Mouse (Mus musculus): ENCODE measurements around the gene Plekhg3. TPM values are rescaled to one million over a fixed set of nuclear protein-coding genes. Genes with fewer than 3 reads are reported as not detected.
A peak's percentile ranks its signal among the peaks of the same experiment; 100 is the strongest.

Plekhg3 gene
- polyA plus RNA-seq, 1 experiment from 2014 or later = 15.1 TPM

DNA sequence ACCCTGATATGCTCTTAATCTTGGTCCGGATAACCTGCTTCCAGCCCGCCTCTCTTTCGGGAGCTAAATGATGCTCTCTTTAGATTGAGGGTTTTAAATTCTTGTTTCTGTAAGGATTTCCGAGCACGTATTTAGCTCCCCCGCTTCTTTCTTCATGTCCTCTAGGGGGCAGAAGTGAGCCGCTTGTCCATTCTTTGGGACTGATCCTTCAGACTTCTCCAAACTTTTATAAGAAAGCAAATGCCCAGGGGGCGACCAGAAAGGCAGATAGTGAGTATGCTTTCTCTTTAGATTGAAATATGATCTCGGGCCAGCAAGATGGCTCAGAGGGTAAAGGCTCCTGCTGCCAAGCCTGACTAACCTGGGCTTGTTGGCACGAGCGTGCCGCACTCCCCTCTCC, 34.4 kb upstream of the Plekhg3 start:
- H3K4me2 ChIP-seq (replicated peaks; ENCODE audit: low read depth, low read length) = no peak overlapping the region
- no peaks in the 10 kb centered on the region for H3K36me3 ChIP-seq (ENCODE audit: control insufficient read depth, insufficient read depth, low read length)
- H3K27me3 ChIP-seq (ENCODE audit: control insufficient read depth, insufficient read depth, low read length) = no peaks in the 10 kb centered on the region
- no peak overlapping the region for H3K9ac ChIP-seq (ENCODE audit: low read depth, low read length)
- H3K4me3 ChIP-seq (ENCODE audit: low read length) = no peak overlapping the region
- H3K4me1 ChIP-seq (ENCODE audit: control insufficient read depth, insufficient read depth, low read length) = no peaks in the 10 kb centered on the region; the same call in 1 of the 2 replicates
- no peaks in the 10 kb centered on the region for H3K9me3 ChIP-seq (ENCODE audit: control insufficient read depth, low read length)
- WGBS = 27% methylated on average over 12 of the region's 12 CpGs
- ATAC-seq (ENCODE audit: low FRiP score, low TSS enrichment) = peak; percentile 71; the same call in 1 of the 2 replicates
- no peak overlapping the region for H3K27ac ChIP-seq (ENCODE audit: low read depth, low read length)

- no peak for ATAC-seq (ENCODE audit: low FRiP score, low TSS enrichment)
Observed at GRCm38 (mm10) chr12:76499276-76499675, 31.4 kb upstream of the Plekhg3 start.

DNA sequence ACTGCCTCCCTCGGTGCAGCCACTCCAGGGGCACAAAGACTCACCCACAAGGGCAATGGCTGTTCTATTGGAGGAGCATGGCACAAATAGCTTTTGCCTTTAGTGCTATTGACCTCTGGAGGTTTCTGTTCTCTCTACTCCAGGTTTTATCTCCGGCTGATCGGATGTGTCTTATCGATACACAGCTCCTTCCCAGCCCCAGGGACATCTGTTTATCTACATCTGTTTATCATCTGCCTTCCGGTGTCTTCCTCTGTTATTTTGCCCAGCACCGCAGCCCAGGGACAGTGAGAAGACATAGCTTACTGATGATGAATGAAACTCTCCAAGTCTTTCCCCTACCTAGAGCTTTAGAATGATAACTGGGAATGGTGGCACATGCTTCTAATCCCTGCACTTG, 30.6 kb upstream of the Plekhg3 start:
- Histone ChIP-seq H3K36me3 (ENCODE audit: control insufficient read depth, insufficient read depth, low read length) (no peaks in the 10 kb centered on the region), H3K4me2 (replicated peaks; ENCODE audit: low read depth, low read length) (no peak overlapping the region)
- 84% methylated on average over 6 of the region's 6 CpGs for WGBS

More at GRCm38 (mm10) chr12:76499276-76499675, 31.4 kb upstream of the Plekhg3 start:
- H3K27me3 ChIP-seq (ENCODE audit: control insufficient read depth, insufficient read depth, low read length) = no peaks in the 10 kb centered on the region
- 83% methylated on average over 9 of the region's 9 CpGs for WGBS
- H3K9ac ChIP-seq (ENCODE audit: low read depth, low read length) = no peak overlapping the region
- no peak overlapping the region for H3K4me2 ChIP-seq (replicated peaks; ENCODE audit: low read depth, low read length)
- no peak overlapping the region for H3K4me3 ChIP-seq (ENCODE audit: low read length)
- H3K4me1 ChIP-seq (ENCODE audit: control insufficient read depth, insufficient read depth, low read length) = peaks cover 7% of the 10 kb centered on the region
- no peaks in the 10 kb centered on the region for H3K36me3 ChIP-seq (ENCODE audit: control insufficient read depth, insufficient read depth, low read length)
- H3K9me3 ChIP-seq (ENCODE audit: control insufficient read depth, low read length) = no peaks in the 10 kb centered on the region
- H3K27ac ChIP-seq (ENCODE audit: low read depth, low read length) = no peak overlapping the region

DNA sequence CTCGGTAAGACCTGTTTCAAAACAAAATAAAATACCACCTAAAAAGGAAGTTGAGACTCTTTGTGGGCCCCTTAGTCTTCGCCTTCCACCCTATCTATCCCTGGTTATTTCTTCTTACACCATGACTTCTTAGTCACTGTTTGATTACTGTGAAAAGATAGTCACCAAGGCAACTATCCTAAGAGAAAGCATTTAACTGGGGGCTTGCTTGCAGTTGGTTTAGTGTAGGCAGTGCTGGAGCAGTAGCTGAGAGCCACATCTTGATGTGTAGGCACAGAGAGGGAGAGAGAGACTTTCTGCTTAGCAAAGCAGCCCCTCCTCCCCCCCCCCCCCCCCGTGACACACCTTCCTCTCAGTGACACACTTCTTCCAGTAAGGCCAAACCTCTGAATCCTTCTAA, 29.8 kb upstream of the Plekhg3 start:
- no peak for ATAC-seq (ENCODE audit: low FRiP score, low TSS enrichment)
- Histone ChIP-seq H3K27me3 (ENCODE audit: control insufficient read depth, insufficient read depth, low read length) (no peaks in the 10 kb centered on the region), H3K36me3 (ENCODE audit: control insufficient read depth, insufficient read depth, low read length) (no peaks in the 10 kb centered on the region), H3K9me3 (ENCODE audit: control insufficient read depth, low read length) (no peaks in the 10 kb centered on the region), H3K4me3 (ENCODE audit: low read length) (no peak overlapping the region), H3K9ac (ENCODE audit: low read depth, low read length) (no peak overlapping the region), H3K27ac (ENCODE audit: low read depth, low read length) (no peak overlapping the region), H3K4me1 (ENCODE audit: control insufficient read depth, insufficient read depth, low read length) (peaks cover 7% of the 10 kb centered on the region), H3K4me2 (replicated peaks; ENCODE audit: low read depth, low read length) (no peak overlapping the region)
- 60% methylated on average over 3 of the region's 3 CpGs for WGBS

More for the DNA sequence above, 30.6 kb upstream of the Plekhg3 start:
- Histone ChIP-seq H3K27me3 (ENCODE audit: control insufficient read depth, insufficient read depth, low read length) (no peaks in the 10 kb centered on the region), H3K27ac (ENCODE audit: low read depth, low read length) (no peak overlapping the region), H3K4me3 (ENCODE audit: low read length) (no peak overlapping the region), H3K9ac (ENCODE audit: low read depth, low read length) (no peak overlapping the region), H3K4me1 (ENCODE audit: control insufficient read depth, insufficient read depth, low read length) (peaks cover 7% of the 10 kb centered on the region), H3K9me3 (ENCODE audit: control insufficient read depth, low read length) (no peaks in the 10 kb centered on the region)
- ATAC-seq (ENCODE audit: low FRiP score, low TSS enrichment) = no peak

- H3K9me3 ChIP-seq (ENCODE audit: control insufficient read depth, low read length) = no peaks in the 10 kb centered on the region
- 44% methylated on average over 5 of the region's 5 CpGs for WGBS
- H3K4me2 ChIP-seq (replicated peaks; ENCODE audit: low read depth, low read length) = no peak overlapping the region
- H3K4me1 ChIP-seq (ENCODE audit: control insufficient read depth, insufficient read depth, low read length) = peaks cover 20% of the 10 kb centered on the region
- ATAC-seq (ENCODE audit: low FRiP score, low TSS enrichment) = peak; percentile 68
- H3K27ac ChIP-seq (ENCODE audit: low read depth, low read length) = peak overlapping the region; percentile 30; the same call in 1 of the 2 replicates
- no peaks in the 10 kb centered on the region for H3K36me3 ChIP-seq (ENCODE audit: control insufficient read depth, insufficient read depth, low read length)
- H3K27me3 ChIP-seq (ENCODE audit: control insufficient read depth, insufficient read depth, low read length) = no peaks in the 10 kb centered on the region
- H3K9ac ChIP-seq (ENCODE audit: low read depth, low read length) = no peak overlapping the region
- H3K4me3 ChIP-seq (ENCODE audit: low read length) = no peak overlapping the region
Observed at GRCm38 (mm10) chr12:76502981-76503380, 27.7 kb upstream of the Plekhg3 start.

- Histone ChIP-seq H3K9ac (ENCODE audit: low read depth, low read length) (peak overlapping the region; percentile 23; the same call in 1 of the 2 replicates), H3K9me3 (ENCODE audit: control insufficient read depth, low read length) (no peaks in the 10 kb centered on the region), H3K27ac (ENCODE audit: low read depth, low read length) (0 out of 2 replicates have a peak overlapping the region, but pooled peaks have one; percentile 51), H3K4me1 (ENCODE audit: control insufficient read depth, insufficient read depth, low read length) (peaks cover 24% of the 10 kb centered on the region), H3K27me3 (ENCODE audit: control insufficient read depth, insufficient read depth, low read length) (no peaks in the 10 kb centered on the region), H3K36me3 (ENCODE audit: control insufficient read depth, insufficient read depth, low read length) (no peaks in the 10 kb centered on the region), H3K4me3 (ENCODE audit: low read length) (no peak overlapping the region), H3K4me2 (replicated peaks; ENCODE audit: low read depth, low read length) (no peak overlapping the region)
- ATAC-seq (ENCODE audit: low FRiP score, low TSS enrichment) = no peak
- 75% methylated on average over 2 of the region's 2 CpGs for WGBS
Observed at GRCm38 (mm10) chr12:76506522-76506921, 24.2 kb upstream of the Plekhg3 start.

DNA sequence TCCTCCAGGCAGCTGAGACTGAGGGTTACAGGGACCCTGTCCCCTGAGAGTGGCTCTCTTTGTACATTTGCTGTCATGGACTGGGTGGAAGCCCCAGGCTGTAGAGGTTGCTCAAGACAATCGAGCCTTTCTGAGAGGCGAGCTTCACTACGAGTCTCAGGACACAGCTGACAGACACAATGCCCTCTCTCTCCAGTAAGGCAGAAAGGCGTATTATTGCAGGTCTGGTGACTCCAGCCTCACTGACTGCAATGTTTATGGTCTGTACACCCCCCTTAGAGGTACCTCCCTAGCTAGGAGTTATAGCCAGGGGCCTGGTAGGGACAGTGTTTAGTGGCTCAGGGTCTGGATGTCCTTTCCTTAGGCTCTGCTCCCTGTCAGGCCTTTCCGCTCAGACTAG, 22.9 kb upstream of the Plekhg3 start:
- ATAC-seq (ENCODE audit: low FRiP score, low TSS enrichment) = peak; percentile 33; the same call in 1 of the 2 replicates

DNA sequence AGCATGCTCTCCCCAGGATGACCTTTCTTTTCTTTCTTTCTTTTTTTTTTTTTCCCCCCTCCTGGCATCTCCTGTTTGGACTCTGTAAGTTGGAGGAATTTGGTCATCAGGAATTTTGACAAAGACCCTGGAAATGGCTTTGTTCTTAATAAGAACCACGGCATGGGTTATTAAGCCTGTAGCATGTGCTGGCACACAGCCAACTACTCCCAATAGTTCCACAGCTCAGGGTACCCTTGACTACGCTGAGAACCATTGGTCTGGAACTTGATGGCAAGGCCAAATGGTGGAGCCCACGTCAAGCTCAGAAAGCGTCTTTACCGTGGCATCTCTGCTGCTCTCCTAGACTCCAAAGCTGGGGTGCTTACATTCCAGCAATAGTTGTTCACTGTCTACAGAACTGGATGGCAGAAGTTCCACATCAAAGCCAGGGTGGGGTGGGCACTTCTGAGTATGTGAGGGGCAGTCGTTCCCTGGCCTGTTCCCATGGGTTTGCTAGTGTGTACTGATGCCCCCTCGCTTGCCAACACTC, 21.7 kb upstream of the Plekhg3 start:
- H3K4me1 ChIP-seq (ENCODE audit: control insufficient read depth, insufficient read depth, low read length) = peaks cover 20% of the 10 kb centered on the region
- no peaks in the 10 kb centered on the region for H3K27me3 ChIP-seq (ENCODE audit: control insufficient read depth, insufficient read depth, low read length)
- 0 out of 2 replicates have a peak overlapping the region, but pooled peaks have one; percentile 20 for H3K27ac ChIP-seq (ENCODE audit: low read depth, low read length)
- WGBS = 55% methylated on average over 7 of the region's 7 CpGs
- no peak overlapping the region for H3K4me2 ChIP-seq (replicated peaks; ENCODE audit: low read depth, low read length)
- no peak overlapping the region for H3K4me3 ChIP-seq (ENCODE audit: low read length)
- ATAC-seq (ENCODE audit: low FRiP score, low TSS enrichment) = peak; percentile 56
- no peak overlapping the region for H3K9ac ChIP-seq (ENCODE audit: low read depth, low read length)
- no peaks in the 10 kb centered on the region for H3K9me3 ChIP-seq (ENCODE audit: control insufficient read depth, low read length)
- H3K36me3 ChIP-seq (ENCODE audit: control insufficient read depth, insufficient read depth, low read length) = no peaks in the 10 kb centered on the region

More for the DNA sequence above, 22.9 kb upstream of the Plekhg3 start:
- H3K36me3 ChIP-seq (ENCODE audit: control insufficient read depth, insufficient read depth, low read length) = no peaks in the 10 kb centered on the region
- H3K4me3 ChIP-seq (ENCODE audit: low read length) = no peak overlapping the region
- no peak overlapping the region for H3K4me2 ChIP-seq (replicated peaks; ENCODE audit: low read depth, low read length)
- H3K27me3 ChIP-seq (ENCODE audit: control insufficient read depth, insufficient read depth, low read length) = no peaks in the 10 kb centered on the region
- peak overlapping the region; percentile 32; the same call in 1 of the 2 replicates for H3K27ac ChIP-seq (ENCODE audit: low read depth, low read length)
- H3K9me3 ChIP-seq (ENCODE audit: control insufficient read depth, low read length) = no peaks in the 10 kb centered on the region
- peaks cover 25% of the 10 kb centered on the region for H3K4me1 ChIP-seq (ENCODE audit: control insufficient read depth, insufficient read depth, low read length)
- WGBS = 34% methylated on average over 5 of the region's 5 CpGs
- no peak overlapping the region for H3K9ac ChIP-seq (ENCODE audit: low read depth, low read length)

GRCm38 (mm10) chr12:76512731-76513130, 18.0 kb upstream of the Plekhg3 start:
- H3K27me3 ChIP-seq (ENCODE audit: control insufficient read depth, insufficient read depth, low read length) = no peaks in the 10 kb centered on the region
- H3K27ac ChIP-seq (ENCODE audit: low read depth, low read length) = no peak overlapping the region
- H3K4me1 ChIP-seq (ENCODE audit: control insufficient read depth, insufficient read depth, low read length) = peaks cover 15% of the 10 kb centered on the region; the same call in 1 of the 2 replicates
- H3K36me3 ChIP-seq (ENCODE audit: control insufficient read depth, insufficient read depth, low read length) = no peaks in the 10 kb centered on the region
- H3K4me2 ChIP-seq (replicated peaks; ENCODE audit: low read depth, low read length) = no peak overlapping the region
- no peaks in the 10 kb centered on the region for H3K9me3 ChIP-seq (ENCODE audit: control insufficient read depth, low read length)
- ATAC-seq (ENCODE audit: low FRiP score, low TSS enrichment) = no peak
- WGBS = 71% methylated on average over 1 of the region's 1 CpGs
- H3K9ac ChIP-seq (ENCODE audit: low read depth, low read length) = no peak overlapping the region
- H3K4me3 ChIP-seq (ENCODE audit: low read length) = no peak overlapping the region

Measured in kidney, embryonic 14.5 days (tissue).